Mouse (Mus musculus): ENCODE data around the gene Cby3.

The Cby3 gene

GRCm38 (mm10) chr11:50389616-50390015 lies 35.4 kb downstream of the Cby3 start:
- DNase-seq (ENCODE audit: low spot score), result no peak

- DNase-seq (ENCODE audit: low spot score), result no peak
Observed at GRCm38 (mm10) chr11:50391272-50391960, 37.2 kb downstream of the Cby3 start.

- no peak for DNase-seq (ENCODE audit: low spot score)
Observed at GRCm38 (mm10) chr11:50393306-50393705, 39.0 kb downstream of the Cby3 start.

- no peak for DNase-seq (ENCODE audit: low spot score)
Observed at GRCm38 (mm10) chr11:50394731-50395130, 40.5 kb downstream of the Cby3 start.

- DNase-seq (ENCODE audit: low spot score), result no peak
Observed at GRCm38 (mm10) chr11:50396766-50397307, 42.6 kb downstream of the Cby3 start.

GRCm38 (mm10) chr11:50397316-50397715 lies 43.1 kb downstream of the Cby3 start:
- DNase-seq (ENCODE audit: low spot score), result no peak

- no peak for DNase-seq (ENCODE audit: low spot score)
Observed at GRCm38 (mm10) chr11:50398803-50399202, 44.5 kb downstream of the Cby3 start.

- DNase-seq (ENCODE audit: low spot score), result no peak
Observed at GRCm38 (mm10) chr11:50402481-50402880, 48.2 kb downstream of the Cby3 start.

- DNase-seq (ENCODE audit: low spot score), result no peak
Observed at GRCm38 (mm10) chr11:50403367-50404014, 49.2 kb downstream of the Cby3 start.

- DNase-seq (ENCODE audit: low spot score), result no peak
Observed at GRCm38 (mm10) chr11:50407235-50407634, 53.0 kb downstream of the Cby3 start.

All from ovary, postnatal 10 days (tissue).